Mouse (Mus musculus) brain, embryonic 18.5 days (tissue): ENCODE results near the gene Csf3r.

Experiments
- DNase-seq: peaks from one replicate; pipeline ENCODE4 v3.0.0-alpha.2; 2012; ENCODE audit warnings: low read depth, low spot score

Csf3r gene

GRCm38 (mm10) chr4:126057207-126058133, 33.1 kb downstream of the Csf3r start:
- no peak for DNase-seq

GRCm38 (mm10) chr4:126058134-126058996, 34.0 kb downstream of the Csf3r start, which contains the start of gene Oscp1:
Gene Oscp1, plus strand, starts transcription at chr4:126058565.
- DNase-seq = peak; percentile 87

- DNase-seq = no peak
Measured at GRCm38 (mm10) chr4:126058997-126059362, 34.6 kb downstream of the Csf3r start.

GRCm38 (mm10) chr4:126062856-126063255, 38.5 kb downstream of the Csf3r start:
- no peak for DNase-seq

- no peak for DNase-seq
Measured at GRCm38 (mm10) chr4:126065241-126065640, 40.9 kb downstream of the Csf3r start.

- no peak for DNase-seq
Measured at GRCm38 (mm10) chr4:126067401-126068077, 43.2 kb downstream of the Csf3r start.

GRCm38 (mm10) chr4:126068842-126069241, 44.5 kb downstream of the Csf3r start:
- DNase-seq = no peak

GRCm38 (mm10) chr4:126077833-126078232, 53.5 kb downstream of the Csf3r start:
- no peak for DNase-seq

GRCm38 (mm10) chr4:126079266-126079665, 54.9 kb downstream of the Csf3r start:
- no peak for DNase-seq

GRCm38 (mm10) chr4:126081601-126082000, 57.3 kb downstream of the Csf3r start:
- DNase-seq = no peak

GRCm38 (mm10) chr4:126083021-126083420, 58.7 kb downstream of the Csf3r start:
- no peak for DNase-seq

GRCm38 (mm10) chr4:126084382-126084781, 60.0 kb downstream of the Csf3r start:
- no peak for DNase-seq

GRCm38 (mm10) chr4:126085996-126086576, 61.7 kb downstream of the Csf3r start:
- DNase-seq = no peak

- no peak for DNase-seq
Measured at GRCm38 (mm10) chr4:126090101-126090847, 65.9 kb downstream of the Csf3r start.

GRCm38 (mm10) chr4:126090848-126091124, 66.4 kb downstream of the Csf3r start:
- DNase-seq = no peak

GRCm38 (mm10) chr4:126091873-126092272, 67.5 kb downstream of the Csf3r start:
- no peak for DNase-seq
